Mouse (Mus musculus): ENCODE data around the gene Fcer1g.

Gene Fcer1g

DNA sequence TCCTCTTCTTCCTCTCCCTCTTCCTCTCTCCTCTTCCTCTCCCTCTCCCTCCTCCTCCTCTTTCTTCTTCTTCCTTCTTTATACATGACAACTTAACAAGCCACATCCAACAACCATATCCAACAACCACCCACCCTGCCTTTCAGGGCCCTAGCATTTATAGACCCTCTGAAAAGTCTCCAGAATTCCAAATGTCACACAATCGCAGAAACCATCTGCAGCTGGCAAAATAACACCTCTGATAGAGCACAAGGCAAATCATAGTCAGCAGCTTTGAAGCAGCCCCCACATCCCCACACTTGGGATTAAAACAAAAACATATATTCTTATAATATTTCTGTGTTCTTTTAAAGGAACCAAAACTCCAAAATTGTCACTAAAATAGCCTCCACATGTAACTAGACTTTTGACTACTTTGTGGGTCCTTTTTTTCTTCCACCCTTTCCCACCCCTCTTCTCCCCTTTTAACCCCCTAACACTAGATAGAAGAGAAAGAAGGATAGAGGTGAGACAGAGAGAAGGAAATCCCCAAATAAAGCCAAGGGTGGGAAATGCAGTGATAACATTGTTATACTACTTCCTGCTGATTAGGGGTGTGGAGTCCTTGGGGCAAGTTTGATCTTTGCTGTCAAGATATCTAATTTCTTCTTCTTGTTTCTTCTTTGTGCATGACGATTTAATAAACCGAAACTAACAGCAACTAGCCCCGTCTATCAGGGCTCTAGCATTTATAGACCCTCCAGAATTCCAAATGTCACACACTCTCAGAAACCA, 32.0 kb upstream of the Fcer1g start:
- no peak for DNase-seq (ENCODE audit: low spot score in 2 of 2)

DNA sequence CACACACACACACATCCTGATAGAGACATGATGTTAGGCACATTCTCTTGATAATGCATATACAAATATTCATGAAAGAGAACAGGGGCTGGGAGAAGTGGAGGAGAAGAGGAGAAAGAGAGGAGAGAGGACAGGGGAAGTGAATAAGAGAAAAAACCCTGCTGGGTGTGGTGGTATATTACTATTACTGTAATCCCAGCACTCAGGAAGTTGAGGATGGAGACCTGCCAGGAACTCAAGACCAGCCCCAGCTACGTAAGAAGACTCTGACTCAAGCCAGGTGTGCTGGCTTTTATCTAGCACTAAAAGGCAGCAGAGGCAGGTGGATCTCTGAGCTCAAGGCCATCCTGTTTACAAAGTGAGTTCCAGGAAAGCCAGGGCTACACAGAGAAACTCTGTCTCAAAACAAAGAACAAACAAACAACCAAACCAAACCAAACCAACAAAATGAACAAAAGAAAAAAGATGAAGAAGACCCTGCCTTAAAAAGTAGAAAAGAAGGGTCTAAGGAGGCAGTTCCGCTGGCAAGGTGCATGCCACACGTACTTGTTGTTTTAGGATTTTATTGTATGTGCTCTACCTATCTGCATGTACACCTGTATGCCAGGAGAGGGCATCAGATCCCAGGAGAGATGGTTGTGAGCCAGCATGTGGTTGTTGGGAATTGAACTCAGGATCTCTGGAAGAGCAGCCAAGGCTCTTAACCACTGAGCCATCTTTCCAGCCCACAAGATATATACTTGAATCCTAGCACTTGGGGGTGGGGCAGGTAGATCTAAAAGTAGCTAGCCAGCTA, 29.7 kb upstream of the Fcer1g start:
- DNase-seq (ENCODE audit: low spot score in 2 of 2) = no peak

GRCm38 (mm10) chr1:171263185-171263611, 29.0 kb upstream of the Fcer1g start:
- DNase-seq (ENCODE audit: low spot score in 2 of 2) = no peak

DNA sequence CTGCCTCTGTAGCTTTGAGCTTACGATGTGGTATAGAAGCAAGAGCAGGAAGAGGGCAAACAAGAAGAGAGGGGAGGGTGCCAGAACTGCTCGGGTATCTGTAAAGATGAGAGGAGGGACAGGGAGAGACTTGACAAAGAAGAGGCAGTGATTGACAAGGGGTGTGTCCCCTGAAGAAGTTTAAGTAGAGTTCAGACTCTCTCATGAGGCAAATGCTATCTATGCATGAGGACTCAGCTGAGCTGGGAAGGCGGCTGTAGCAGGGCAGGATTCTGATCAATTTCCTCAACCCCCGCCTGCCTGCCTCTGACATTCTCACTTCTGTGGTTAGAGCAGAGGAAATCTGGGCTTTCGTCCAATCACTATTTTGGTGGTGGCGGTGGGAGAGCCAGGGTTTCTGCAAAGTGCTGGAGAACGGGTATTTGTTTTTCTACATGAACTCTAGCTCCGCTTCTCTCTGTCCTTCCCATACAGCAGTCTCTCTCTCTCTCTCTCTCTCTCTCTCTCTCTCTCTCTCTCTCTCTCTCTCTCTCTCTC, 28.5 kb upstream of the Fcer1g start:
- no peak for DNase-seq (ENCODE audit: low spot score in 2 of 2)

- DNase-seq (ENCODE audit: low spot score in 2 of 2) = no peak
Measured at GRCm38 (mm10) chr1:171260316-171260715, 26.2 kb upstream of the Fcer1g start.

- no peak for DNase-seq (ENCODE audit: low spot score in 2 of 2)
Measured at GRCm38 (mm10) chr1:171258921-171259320, 24.8 kb upstream of the Fcer1g start.

GRCm38 (mm10) chr1:171257781-171258180, 23.6 kb upstream of the Fcer1g start:
- no peak for DNase-seq (ENCODE audit: low spot score in 2 of 2)

- DNase-seq (ENCODE audit: low spot score in 2 of 2) = peak in 1 of 2 experiments; percentile 73
Measured at GRCm38 (mm10) chr1:171256937-171257548, 22.9 kb upstream of the Fcer1g start.

GRCm38 (mm10) chr1:171256095-171256818, 22.1 kb upstream of the Fcer1g start:
- no peak for DNase-seq (ENCODE audit: low spot score in 2 of 2)

- DNase-seq (ENCODE audit: low spot score in 2 of 2) = no peak
Measured at GRCm38 (mm10) chr1:171252415-171252814, 18.2 kb upstream of the Fcer1g start.

DNA sequence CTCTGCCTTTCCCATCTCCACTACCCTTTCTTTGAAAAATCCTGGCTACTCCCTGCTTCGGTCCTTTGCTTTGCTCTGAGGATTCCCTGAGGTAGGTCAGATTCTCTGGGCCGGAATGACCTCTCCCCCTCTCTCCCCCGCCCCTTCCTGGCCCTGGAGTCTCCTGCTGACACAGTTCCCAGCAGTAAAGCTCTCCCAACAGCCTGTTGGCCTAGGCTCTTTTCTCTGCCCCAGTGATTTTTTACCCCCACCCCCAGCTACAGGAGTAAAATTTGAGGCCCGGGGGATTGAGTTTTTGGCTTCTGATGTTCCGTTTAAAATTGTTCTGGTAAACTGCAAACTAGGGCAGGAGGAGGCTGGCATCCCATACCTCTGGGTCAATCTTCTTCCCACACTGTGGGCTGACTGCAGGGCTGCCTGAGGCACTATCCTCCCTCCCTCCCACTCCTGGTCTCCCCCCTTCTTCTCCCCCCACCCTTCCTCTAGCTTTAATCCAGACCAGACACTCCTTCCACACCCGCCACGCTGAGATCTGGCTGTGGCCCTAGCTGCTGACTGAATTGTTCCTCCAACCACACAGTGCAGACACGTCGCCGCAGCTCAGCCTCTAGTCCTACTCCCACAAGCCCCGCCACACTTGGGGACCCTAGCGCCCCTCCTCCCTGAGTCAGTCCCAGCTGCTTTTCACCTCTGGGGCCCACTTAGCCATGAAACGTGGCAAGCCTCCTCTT, 17.6 kb upstream of the Fcer1g start:
- DNase-seq (ENCODE audit: low spot score in 2 of 2) = no peak

- DNase-seq (ENCODE audit: low spot score in 2 of 2) = no peak
Measured at GRCm38 (mm10) chr1:171250680-171251593, 16.8 kb upstream of the Fcer1g start, which contains the start of gene Ndufs2. TSS of gene Ndufs2 (minus strand) at chr1:171251388.

- DNase-seq (ENCODE audit: low spot score in 2 of 2) = no peak
Measured at GRCm38 (mm10) chr1:171249913-171250600, 15.9 kb upstream of the Fcer1g start, which contains the start of gene Adamts4. TSS of gene Adamts4 (plus strand) at chr1:171250421.

DNA sequence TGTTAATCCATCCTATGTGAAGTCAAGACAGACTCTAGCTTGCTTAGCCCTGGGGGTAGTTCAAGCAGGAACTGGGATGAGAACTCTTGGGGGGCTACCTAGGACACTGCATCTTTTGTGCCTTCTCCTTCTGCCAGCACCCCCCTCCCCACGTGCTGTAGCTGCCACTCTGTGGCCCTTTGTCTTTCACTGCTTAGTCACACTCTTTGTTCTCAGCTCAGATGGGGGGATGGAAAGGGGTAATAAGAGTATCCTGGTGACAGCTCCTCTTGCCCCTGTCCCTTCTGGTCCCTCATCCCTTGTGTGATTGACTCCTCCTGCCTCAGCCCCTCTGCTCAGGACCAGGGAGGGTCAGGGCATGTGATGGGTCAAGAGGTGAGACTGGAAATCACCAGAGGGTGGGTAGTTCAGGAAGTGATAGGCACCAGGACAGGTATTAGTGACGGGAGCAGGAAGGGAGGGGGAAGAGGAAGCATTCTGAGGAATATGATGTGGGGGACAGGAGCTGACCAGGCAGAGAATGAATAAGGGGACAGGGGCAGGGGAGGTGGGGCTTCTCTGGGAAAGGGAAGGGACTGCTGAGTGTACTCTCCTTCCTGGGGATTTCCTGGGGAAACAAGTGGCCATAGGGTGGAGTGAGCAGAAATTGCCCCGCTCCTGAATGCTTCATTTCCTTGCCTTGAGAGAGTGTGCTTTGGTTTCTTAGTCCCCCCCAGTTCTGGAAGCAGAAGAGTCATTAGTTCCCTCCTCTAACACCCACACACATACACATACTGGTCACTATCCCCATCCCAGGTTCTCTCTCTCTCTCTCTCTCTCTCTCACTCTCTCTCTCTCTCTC, 14.4 kb upstream of the Fcer1g start:
- DNase-seq (ENCODE audit: low spot score in 2 of 2) = no peak

GRCm38 (mm10) chr1:171247916-171248315, 13.8 kb upstream of the Fcer1g start:
- DNase-seq (ENCODE audit: low spot score in 2 of 2) = no peak

- DNase-seq (ENCODE audit: low spot score in 2 of 2) = peak in 1 of 2 experiments; percentile 47
Measured at GRCm38 (mm10) chr1:171247453-171247841, 13.3 kb upstream of the Fcer1g start.

DNA sequence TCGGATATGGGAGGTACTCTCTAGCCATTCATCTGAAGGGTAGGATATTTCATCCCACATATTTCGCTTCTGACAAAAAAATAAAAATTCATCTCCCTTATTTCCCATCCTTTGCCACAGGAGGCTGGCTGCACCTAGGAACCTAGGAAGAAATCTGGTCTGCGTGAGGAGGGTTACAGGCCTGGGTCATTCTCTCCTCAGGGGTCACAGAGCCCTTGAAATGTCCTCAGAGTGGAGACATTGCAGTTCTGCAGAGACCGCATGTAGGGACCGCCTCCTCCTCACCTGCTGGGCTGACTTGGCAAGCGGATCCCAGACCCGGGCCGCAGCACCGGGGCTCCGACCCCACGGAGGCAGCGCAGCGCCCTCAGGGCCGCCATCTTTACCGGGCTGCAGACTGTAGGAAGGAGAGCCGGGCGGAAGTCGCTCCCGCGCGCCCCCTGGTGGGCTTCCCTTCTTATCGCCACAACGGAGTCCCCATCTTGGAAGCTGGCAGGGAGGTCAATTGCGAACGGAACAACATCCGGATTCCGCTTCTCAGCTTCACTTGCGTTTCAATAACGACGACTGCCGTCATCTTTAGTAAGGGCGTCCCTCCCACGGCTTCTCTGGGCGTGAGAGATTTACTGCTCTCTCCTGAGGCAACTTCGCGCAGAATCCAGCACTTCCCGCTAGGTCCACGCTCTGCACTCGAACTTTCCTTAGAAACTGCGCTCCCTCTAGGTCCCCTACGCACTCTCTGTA, 12.7 kb upstream of the Fcer1g start:
- DNase-seq (ENCODE audit: low spot score in 2 of 2) = peak; percentile 95 to 98
